Mouse (Mus musculus) gastrocnemius, postnatal 10 days (tissue): ENCODE data around the gene Fcgr3. TPM values are rescaled to one million over a fixed set of nuclear protein-coding genes. Genes with fewer than 3 reads are reported as not detected.
A peak's percentile ranks its signal among the peaks of the same experiment; 100 is the strongest.
"Not testable (repeated sequence)": the region's sequence is repeated elsewhere in the genome, so short reads cannot be mapped to it uniquely, and the experiment has no call there.

ENCODE experiments used
- DNase-seq: peaks from one replicate; pipeline ENCODE4 v3.0.0; 2021; ENCODE audit warnings: mixed read lengths
- total RNA-seq, 2 experiments: library from RNA; stranded (reverse); gene quantifications; 2 replicates each; pipeline ENCODE4 v1.2.3; 2021

Fcgr3 gene
- total RNA-seq, 2 experiments from 2014 or later: 9.3 to 9.4 TPM

DNA sequence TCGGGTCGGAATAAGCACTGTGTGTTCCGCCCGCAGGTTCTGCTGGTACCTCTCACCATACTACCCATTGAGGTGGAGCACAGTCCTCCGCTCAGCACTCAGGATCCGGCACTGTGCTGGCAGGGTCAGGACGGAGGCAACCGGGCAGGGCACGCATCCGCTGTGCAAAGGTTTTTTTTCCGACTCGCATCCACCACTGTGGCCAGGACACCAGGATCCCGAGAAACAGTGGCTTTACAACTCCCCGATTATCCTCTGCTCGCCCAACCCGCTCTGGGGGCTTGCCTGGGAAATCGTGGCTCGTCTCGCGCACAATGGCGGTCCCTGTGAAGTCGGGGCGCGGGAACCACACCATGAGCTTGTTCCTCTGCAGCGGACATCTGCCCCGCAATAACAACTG is 21.0 kb upstream of the Fcgr3 start:
- DNase-seq: no peak

DNA sequence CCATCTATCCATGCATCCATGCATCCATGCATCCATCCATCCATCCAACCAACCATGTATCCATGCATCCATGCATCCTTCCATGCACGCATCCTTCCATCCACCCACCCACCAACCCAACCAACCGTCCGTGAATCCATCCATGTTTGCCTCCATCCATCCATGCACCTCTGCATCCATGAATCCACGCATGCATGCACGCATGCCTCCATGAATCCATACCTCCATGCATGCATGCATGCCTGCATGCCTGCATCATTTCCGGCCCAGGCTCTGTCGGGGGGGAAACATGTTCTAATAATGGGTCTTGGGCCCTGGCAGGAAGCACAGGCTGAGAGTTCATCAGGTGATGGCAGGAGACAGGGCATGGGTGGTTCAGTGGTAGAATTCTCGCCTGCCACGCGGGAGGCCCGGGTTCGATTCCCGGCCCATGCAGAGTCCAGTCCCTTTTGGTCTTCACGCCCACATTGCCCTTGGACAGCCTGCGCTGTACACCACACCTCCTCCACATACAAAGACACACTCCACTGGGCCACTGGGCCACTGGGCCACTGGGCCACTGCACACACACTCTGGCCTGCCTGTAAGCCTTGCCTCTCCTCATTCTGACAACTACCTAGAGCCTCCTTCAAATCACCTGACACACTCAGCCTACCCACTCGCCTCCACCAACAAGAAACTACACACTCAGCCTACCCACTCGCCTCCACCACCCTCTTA is 16.9 kb upstream of the Fcgr3 start:
- not testable (repeated sequence) for DNase-seq

DNA sequence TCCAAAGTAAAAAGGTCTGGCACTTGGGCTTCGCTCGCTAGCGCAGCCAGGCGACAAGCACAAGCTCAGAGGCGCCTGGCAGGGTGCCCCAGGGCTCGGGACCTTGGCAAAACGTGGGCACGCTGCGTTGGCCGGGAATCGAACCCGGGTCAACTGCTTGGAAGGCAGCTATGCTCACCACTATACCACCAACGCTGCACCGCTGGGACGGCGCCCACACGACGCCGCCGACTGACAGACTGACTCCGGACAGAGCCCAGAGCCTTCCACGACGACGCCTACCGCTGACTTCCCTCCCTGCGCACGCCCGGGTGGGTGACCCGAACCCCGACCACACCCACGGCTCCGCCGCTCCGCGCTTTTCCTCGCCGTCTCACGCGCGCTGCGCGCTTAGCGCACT is 15.1 kb upstream of the Fcgr3 start:
- not testable (repeated sequence) for DNase-seq

DNA sequence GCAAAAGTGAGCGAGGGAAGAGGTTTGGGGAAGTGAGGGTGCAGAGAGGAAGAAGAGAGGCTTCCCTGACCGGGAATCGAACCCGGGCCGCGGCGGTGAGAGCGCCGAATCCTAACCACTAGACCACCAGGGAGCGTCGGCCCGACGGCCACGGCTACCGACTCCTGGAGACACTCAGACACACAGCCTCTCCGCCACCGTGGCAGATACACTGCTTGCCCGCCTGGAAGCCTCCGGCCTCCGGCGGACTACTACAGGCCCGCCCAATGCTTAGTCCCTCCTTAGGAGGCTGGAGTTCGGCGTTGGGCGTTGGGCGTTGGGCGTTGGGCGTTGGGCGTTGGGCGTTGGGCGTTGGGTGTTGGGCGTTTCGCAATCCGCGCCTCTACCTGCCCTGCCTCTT is 14.6 kb upstream of the Fcgr3 start:
- not testable (repeated sequence) for DNase-seq

DNA sequence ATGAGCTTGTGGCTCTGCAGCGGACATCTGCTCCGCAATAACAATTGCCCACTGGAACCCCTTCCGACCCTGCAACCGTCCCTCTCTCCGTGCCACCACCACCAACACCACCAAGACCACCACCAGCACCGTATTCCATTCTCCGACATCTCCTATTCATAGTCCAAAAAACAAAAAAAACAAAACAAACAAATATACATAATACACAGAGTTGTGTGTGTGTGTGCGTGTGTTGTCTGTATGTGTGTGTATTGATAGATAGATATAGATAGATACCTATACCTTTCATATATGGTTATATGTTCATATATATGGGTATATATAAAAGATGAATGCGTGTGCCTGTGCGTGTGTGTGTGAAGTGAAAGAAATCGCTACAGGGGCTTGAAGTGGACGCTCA is 13.7 kb upstream of the Fcgr3 start:
- DNase-seq: not testable (repeated sequence)

DNA sequence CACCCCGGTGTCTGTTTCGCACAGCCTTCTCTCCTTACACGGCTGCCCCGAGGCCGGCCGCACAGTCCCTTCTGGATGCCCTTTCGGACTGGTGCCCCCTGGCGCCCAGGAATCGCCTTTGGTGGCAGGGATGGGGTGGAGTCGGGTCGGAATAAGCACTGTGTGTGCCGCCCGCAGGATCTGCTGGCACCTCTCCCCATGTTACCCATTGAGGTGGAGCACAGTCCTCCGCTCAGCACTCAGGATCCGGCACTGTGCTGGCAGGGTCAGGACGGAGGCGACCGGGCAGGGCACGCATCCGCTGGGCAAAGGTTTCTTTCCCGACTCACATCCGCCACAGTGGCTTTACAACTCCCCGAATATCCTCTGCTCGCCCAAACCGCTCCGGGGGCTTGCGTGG is 13.2 kb upstream of the Fcgr3 start:
- peak; percentile 11 for DNase-seq

DNA sequence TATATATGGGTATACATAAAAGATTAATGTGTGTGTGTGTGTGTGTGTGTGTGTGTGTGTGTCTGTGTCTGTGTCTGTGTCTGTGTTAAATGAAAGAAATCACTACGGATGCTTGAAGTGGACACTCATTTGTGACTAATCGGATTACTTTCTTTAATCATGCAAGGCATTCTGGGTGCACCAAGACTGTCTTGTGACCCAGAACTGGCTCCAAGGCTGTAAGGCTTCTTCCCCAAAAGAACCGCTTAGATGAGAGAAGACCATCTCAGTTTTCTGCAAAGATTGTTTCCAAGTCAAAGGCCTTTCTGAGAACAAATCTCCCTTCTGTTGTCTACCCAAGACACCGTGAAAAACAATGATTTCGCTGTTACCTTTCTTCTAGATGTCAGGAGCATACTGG is 12.5 kb upstream of the Fcgr3 start:
- not testable (repeated sequence) for DNase-seq

DNA sequence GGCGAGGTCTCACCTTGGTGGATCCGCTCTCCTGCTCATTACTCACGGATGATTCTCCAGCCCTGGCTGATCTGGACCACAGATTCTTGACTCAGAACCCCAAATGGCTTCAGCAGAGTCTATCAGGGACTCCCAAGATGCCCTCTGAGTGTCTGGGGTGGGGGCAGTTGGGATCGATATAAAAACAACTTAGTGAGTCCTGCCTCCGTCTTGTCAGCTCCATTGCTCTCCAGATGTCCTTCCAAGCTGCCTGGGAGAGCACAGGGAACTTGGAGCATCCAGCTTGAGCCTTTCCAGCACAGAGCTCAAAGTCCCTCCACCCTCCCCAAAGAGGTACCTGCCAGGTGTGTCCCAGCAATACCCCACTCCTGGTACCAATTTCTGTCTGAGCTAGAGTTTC is 11.4 kb upstream of the Fcgr3 start:
- not testable (repeated sequence) for DNase-seq

DNA sequence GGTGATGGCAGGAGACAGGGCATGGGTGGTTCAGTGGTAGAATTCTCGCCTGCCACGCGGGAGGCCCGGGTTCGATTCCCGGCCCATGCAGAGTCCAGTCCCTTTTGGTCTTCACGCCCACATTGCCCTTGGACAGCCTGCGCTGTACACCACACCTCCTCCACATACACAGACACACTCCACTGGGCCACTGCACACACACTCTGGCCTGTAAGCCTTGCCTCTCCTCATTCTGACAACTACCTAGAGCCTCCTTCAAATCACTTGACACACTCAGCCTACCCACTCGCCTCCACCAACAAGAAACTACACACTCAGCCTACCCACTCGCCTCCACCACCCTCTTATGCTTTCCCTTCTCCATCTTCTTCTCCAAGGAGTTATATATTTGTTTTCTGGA is 9.5 kb upstream of the Fcgr3 start:
- DNase-seq: not testable (repeated sequence)

DNA sequence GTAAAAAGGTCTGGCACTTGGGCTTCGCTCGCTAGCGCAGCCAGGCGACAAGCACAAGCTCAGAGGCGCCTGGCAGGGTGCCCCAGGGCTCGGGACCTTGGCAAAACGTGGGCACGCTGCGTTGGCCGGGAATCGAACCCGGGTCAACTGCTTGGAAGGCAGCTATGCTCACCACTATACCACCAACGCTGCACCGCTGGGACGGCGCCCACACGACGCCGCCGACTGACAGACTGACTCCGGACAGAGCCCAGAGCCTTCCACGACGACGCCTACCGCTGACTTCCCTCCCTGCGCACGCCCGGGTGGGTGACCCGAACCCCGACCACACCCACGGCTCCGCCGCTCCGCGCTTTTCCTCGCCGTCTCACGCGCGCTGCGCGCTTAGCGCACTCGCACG is 7.5 kb upstream of the Fcgr3 start:
- not testable (repeated sequence) for DNase-seq

DNA sequence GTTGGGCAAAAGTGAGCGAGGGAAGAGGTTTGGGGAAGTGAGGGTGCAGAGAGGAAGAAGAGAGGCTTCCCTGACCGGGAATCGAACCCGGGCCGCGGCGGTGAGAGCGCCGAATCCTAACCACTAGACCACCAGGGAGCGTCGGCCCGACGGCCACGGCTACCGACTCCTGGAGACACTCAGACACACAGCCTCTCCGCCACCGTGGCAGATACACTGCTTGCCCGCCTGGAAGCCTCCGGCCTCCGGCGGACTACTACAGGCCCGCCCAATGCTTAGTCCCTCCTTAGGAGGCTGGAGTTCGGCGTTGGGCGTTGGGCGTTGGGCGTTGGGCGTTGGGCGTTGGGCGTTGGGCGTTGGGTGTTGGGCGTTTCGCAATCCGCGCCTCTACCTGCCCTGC is 7.0 kb upstream of the Fcgr3 start:
- not testable (repeated sequence) for DNase-seq

DNA sequence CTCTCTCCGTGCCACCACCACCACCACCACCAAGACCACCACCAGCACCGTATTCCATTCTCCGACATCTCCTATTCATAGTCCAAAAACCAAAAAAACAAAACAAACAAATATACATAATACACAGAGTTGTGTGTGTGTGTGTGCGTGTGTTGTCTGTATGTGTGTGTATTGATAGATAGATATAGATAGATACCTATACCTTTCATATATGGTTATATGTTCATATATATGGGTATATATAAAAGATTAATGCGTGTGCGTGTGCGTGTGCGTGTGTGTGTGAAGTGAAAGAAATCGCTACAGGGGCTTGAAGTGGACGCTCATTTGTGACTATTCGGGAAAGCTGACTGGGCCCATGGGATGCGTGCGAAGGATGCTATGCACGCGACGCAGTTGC is 6.1 kb upstream of the Fcgr3 start:
- not testable (repeated sequence) for DNase-seq

DNA sequence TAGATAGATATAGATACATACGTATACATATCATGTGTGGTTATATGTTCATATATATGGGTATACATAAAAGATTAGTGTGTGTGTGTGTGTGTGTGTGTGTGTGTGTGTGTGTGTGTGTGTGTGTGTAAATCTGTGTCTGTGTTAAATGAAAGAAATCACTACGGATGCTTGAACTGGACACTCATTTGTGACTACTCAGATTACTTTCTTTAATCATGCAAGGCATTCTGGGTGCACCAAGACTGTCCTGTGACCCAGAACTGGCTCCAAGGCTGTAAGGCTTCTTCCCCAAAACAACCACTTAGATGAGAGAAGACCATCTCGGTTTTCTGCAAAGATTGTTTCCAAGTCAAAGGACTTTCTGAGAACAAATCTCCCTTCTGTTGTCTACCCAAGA is 4.8 kb upstream of the Fcgr3 start:
- DNase-seq: peak; percentile 17

DNA sequence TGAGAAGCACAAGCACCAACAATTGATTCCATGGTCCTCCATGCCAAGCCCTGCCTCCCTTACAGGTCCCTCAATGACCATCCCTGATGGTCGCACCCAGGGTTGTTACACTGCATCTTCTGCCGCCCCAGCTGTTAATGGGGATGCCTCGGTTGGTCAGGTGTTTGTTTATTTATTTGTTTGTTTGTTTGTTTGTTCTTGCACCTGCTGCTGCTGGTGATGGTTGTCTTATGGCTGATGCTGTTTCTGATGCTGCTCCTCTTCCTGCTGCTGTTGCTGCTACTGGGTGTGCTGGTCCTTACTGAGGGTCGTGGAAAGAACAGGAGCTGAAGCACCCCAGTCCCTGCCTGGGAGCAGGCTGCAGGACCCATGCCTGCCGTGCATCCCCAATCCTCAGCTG is 3.2 kb upstream of the Fcgr3 start:
- not testable (repeated sequence) for DNase-seq

DNA sequence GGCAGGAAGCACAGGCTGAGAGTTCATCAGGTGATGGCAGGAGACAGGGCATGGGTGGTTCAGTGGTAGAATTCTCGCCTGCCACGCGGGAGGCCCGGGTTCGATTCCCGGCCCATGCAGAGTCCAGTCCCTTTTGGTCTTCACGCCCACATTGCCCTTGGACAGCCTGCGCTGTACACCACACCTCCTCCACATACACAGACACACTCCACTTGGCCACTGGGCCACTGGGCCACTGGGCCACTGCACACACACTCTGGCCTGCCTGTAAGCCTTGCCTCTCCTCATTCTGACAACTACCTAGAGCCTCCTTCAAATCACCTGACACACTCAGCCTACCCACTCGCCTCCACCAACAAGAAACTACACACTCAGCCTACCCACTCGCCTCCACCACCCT is 1.8 kb upstream of the Fcgr3 start:
- DNase-seq: not testable (repeated sequence)

DNA sequence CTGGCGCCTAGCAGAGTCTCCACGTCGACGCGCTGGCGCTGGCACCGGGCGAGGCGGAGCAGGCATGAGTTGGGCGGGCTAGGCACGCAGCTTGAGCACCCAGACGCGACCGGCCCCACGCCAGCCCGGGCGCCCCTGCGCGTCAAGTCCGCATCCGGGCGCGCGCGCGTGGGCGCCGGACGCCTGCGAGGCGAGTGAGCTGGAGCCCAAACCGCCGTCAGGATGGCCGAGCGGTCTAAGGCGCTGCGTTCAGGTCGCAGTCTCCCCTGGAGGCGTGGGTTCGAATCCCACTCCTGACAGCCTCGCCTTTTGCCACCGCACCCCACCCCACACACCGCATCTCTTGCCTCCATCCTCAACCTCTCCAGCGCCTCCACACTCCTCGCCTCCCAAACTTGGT is 1.0 kb upstream of the Fcgr3 start:
- DNase-seq: peak; percentile 52

DNA sequence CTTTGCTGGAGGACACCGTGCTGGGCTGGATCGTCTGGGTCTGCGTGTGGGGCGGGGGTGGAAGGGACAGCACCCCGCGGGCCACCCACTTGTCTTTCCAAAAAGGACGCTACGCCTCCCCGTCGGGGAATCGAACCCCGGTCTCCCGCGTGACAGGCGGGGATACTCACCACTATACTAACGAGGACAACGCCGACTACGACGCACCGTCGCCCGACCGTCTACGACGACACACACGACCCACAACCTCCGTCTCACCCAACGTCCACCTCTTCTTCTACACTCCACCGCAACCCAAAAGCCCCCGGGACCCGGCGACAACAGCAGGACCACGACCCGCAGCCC is 480 bp upstream of the Fcgr3 start:
- DNase-seq: peak; percentile 61

DNA sequence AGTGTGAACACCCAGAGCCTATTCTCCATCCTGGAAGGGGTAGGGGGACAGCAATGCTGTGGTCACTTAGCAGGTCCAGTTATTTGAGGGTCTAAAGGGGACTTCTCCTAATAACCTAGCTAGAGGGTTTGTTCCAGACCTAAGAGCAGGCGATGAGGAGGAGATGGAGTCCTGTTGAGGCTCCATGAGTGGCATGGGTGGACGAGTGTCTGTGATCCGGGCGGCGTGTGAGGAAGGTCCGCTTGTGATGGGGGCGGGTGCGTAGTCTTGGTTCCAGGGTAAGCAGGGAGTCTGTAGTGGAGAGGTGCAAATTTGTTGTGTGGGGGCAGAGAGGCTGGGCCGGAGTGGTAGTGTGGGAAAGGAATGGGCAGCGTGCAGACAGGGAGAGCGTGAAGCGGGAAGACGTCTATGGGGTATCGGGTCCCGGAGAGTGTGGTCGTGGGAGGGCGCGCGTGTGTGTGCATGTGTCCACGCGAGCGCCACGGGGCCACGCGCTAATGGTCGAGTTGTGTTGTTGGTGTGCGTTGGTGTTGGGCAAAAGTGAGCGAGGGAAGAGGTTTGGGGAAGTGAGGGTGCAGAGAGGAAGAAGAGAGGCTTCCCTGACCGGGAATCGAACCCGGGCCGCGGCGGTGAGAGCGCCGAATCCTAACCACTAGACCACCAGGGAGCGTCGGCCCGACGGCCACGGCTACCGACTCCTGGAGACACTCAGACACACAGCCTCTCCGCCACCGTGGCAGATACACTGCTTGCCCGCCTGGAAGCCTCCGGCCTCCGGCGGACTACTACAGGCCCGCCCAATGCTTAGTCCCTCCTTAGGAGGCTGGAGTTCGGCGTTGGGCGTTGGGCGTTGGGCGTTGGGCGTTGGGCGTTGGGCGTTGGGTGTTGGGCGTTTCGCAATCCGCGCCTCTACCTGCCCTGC is 905 bp downstream of the Fcgr3 start:
- peak; percentile 56 for DNase-seq

DNA sequence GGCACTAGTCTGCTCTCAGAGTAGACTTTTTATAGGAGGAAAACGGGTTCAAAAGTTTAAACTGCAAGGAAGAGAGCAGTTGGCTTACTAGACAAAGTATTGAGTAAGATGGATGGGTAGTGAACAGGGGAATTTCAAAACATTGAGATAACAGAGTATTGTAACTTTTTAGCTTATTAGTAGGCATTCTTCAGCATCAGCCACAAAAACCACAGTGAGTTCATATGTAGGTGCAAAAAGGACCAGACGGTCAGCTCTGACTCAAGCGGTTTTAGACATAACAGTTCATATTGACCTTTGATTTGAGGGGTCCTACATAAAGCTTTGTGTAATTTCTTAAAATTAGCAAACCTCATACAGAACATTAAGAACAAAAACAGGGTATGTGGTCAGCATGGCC is 3.2 kb downstream of the Fcgr3 start:
- DNase-seq: no peak

DNA sequence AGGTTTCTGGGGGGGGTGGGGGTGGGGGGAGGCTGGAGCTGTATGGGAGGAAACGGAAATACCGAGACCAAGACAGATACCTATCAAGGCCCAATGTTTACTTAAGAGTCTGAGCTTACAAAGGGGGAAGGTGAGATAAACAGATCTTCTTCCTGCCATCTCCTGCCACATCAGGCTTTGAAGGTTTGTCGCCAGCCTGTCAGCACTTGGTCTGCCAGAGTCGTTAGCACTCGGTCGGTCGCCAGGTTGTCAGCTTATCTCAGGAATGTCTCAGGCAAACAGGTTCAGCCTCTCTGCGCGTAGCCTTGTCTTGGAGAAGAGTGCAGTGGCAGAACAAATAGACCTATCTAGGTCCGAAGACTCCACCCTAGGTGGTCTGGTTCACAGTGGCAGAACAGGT is 4.3 kb downstream of the Fcgr3 start:
- no peak for DNase-seq

DNA sequence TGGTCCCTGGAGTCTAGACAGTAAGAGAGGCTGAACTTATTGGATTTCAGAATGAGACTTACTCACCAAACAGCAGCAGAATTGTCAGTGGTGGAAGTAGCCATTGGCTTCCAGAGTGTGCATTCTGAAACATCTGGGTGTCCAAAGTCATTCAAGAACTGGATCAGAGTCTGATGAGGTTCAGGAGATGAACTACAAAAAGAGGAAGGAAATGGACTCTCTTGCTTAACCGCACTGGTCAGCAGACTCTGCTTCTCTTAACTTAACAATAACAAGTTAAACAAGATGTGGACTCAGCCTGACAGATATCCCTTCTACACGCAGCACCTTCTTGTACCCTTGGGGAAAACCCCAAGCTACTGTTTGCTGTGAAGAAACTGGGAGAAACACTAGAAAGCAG is 5.5 kb downstream of the Fcgr3 start:
- DNase-seq: no peak

DNA sequence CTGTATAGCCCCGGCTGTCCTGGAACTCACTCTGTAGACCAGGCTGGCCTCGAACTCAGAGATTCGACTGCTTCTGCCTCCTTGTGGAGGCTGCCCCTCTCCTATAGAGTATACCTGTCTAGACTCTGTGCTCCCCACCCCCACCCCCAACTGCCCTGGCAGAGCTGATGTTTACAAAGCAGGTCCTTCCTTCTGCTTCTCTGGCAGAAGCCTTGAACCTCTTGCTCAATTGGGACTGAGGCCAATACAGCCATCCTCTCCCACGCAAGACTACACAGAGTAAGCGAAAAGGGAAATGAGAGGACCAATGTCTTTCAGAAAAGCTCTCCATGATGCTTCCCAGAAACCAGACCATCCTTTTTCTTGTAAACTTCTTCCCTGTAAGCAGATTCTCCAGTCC is 7.5 kb downstream of the Fcgr3 start:
- no peak for DNase-seq

DNA sequence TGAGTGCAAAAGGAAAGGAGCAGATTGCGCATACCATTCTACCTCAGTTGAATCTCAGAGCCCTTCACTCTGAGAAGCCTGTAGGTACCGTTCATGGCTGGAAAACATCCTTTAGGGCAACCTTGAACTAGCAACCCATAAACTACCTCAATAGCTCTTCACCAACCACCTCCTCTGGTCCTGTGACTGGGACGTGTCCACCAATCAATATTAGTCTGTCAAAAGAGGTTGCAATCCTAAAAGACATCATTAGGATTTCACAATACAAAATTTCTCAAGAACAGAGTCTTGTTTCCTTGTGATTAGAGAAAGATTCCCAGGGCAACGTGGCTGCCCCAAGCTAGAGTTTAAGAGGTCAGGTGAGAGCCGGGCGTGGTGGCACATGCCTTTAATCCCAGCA is 11.4 kb downstream of the Fcgr3 start:
- no peak for DNase-seq

DNA sequence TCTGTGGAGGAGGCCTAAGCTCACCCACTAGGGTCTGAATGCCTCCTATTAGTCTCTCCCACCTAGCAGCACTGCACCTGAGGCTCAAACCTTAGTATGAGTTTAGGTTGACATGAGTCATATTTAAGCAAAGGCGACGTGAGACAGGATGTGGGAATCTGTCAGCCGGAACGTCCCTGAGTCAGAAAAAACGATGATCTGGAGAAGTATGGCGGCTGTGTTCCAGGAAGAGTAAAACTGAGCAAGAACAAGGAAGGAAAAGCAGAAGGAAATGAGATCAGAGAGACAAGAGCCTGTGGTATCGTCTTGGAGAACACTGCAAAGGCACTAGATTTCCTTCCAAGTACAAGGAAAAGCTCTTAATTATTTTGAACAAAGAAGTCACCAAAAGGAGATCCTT is 14.0 kb downstream of the Fcgr3 start:
- DNase-seq: no peak
